Mouse (Mus musculus) erythroblast, embryonic 14.5 days (primary cell): ENCODE measurements around the gene Ccnj.

Experiments
- GATA1 ChIP-seq: IDR thresholded peaks from 2 replicates; pipeline ENCODE4 v1.6.1; 2012; ENCODE audit warnings: low read length, inconsistent platforms, mixed read lengths
- TAL1 ChIP-seq: IDR thresholded peaks from 3 replicates; pipeline ENCODE4 v1.6.1; 2012; ENCODE audit warnings: low read length, inconsistent platforms, mixed read lengths

DNA sequence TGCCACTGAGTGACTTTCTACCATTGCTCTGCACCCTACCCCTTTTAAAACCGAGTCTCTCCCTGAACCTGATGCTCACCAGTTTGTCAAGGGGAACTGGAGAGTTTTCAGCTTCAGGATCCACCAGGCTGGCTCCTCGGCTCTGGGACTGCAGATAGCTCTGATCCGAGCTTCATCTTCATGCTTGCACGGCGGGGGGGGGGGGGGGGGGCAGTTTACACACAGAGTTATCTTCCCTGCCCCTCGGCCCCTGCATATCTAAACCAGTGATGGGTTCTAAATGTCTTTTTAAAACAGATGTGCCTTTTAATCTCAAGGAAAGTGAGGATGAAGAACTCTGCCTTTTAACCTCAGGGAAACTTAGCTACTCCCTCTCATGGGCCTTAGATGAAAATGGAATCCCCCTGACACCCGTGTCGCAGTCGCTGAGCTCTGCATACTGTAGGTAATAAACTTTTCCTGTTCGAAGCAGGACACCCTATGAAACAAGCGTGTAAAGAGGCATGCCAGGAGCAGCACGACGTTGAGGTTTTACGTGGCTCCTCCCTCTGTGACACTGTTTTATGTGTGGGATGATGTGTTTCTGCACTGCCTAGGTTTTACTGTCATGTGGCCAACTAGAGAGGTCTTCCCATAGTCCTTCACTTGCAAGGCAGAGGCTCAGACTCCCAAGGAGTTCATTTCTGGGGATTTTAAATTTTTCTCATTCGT lies 42.9 kb upstream of the Ccnj start:
- TF ChIP-seq GATA1 (no peak), TAL1 (no peak)
